Mouse (Mus musculus): ENCODE measurements around the gene Krtap3-1.
"Not testable (repeated sequence)": the region's sequence is repeated elsewhere in the genome, so short reads cannot be mapped to it uniquely, and the experiment has no call there.

The Krtap3-1 gene

DNA sequence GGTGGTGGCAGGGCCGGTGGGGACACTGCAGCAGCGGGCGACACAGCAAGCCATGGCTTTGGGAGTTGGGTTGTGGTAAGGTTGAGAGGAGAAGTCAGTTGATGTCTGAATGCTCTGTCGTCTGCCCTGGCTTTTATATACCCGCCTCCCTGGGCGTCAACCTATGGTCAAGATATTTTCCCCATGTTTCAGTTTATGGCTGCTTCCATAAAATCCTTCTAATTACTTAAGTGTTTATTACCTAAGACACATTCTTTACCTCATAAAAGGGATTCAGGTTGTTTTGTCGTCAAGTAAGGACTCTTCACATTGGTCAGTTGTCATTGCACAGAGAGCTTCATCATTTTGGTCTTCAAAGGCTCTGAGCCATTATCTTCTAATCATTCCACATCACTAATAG is at the start of gene Krtap3-1:
Gene Krtap3-1, minus strand, starts transcription at position 101 of the 400 bp plus-strand sequence.
- DNase-seq (ENCODE audit: low read depth) = no peak

GRCm38 (mm10) chr11:99614796-99615363 is 48.5 kb upstream of the Krtap3-1 start, which contains the start of gene Krtap2-4:
Gene Krtap2-4, minus strand, starts transcription at chr11:99614846.
- DNase-seq (ENCODE audit: low read depth) = no peak

GRCm38 (mm10) chr11:99610089-99610488 is 43.7 kb upstream of the Krtap3-1 start, which contains the start of gene Gm11937:
Gene Gm11937, minus strand, starts transcription at chr11:99610189.
- DNase-seq (ENCODE audit: low read depth) = not testable (repeated sequence)

GRCm38 (mm10) chr11:99609126-99609525 is 42.7 kb upstream of the Krtap3-1 start:
- no peak for DNase-seq (ENCODE audit: low read depth)

- DNase-seq (ENCODE audit: low read depth) = not testable (repeated sequence)
Observed at GRCm38 (mm10) chr11:99603208-99603607, 36.8 kb upstream of the Krtap3-1 start, which contains the start of gene Gm11938. Gene Gm11938, minus strand, starts transcription at chr11:99603308.

DNA sequence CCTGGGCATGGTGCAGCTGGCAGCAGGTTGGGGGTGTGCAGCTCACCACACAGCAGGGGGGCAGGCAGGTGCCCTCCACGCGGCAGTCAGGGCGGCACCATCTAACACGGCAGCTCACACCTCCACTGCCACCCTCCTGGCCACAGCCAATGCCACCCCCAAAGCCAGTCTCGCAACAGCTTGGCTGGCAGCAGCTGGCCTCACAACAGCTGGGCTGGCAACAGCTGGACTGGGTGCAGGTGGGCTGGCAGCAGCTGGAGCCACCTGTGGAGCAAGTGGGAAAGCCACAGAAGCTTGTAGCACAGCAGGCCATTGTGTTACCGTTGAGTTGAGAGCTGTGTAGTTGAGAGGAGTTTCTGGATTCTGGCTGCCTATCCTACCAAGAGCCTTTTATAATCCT is 31.3 kb upstream of the Krtap3-1 start, which contains the start of gene Krtap9-3:
Gene Krtap9-3, minus strand, starts transcription at position 364 of the 400 bp plus-strand sequence.
- DNase-seq (ENCODE audit: low read depth) = not testable (repeated sequence)

DNA sequence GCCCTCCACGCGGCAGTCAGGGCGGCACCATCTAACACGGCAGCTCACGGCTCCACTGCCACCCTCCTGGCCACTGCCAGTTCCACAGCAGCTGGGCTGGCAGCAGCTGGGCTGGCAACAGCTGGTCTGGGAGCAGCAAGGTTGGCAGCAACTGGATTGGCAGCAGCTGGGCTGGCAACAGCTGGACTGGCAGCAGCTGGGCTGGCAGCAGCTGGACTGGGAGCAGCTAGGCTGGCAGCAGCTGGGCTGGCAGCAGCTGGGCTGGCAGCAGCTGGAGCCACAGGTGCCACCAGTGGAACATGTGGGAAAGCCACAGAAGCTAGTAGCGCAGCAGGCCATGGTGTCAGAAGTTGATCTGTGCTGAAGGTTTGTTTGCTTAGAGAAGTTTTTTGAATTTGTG is 24.6 kb upstream of the Krtap3-1 start, which contains the start of gene Krtap1-3:
Gene Krtap1-3, minus strand, starts transcription at position 359 of the 400 bp plus-strand sequence.
- no peak for DNase-seq (ENCODE audit: low read depth)

DNA sequence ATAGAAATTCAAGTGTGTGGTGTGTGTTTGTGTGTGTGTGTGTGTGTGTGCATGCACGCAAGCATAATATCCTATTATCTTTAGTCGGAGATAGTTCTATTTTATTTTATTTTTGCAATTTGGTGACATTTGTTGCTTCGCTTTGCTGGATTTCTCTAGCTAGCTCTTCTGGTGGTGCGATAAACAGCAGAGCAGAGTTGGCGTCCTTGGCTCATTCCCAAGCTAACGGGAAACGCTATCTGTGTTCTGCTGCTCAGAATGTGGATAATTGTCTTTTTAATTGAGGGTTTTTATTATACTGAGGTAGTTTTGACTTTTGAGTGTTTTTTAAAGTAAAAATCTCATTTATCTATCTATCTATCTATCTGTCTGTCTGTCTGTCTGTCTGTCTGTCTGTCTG is 18.7 kb upstream of the Krtap3-1 start:
- DNase-seq (ENCODE audit: low read depth) = no peak

DNA sequence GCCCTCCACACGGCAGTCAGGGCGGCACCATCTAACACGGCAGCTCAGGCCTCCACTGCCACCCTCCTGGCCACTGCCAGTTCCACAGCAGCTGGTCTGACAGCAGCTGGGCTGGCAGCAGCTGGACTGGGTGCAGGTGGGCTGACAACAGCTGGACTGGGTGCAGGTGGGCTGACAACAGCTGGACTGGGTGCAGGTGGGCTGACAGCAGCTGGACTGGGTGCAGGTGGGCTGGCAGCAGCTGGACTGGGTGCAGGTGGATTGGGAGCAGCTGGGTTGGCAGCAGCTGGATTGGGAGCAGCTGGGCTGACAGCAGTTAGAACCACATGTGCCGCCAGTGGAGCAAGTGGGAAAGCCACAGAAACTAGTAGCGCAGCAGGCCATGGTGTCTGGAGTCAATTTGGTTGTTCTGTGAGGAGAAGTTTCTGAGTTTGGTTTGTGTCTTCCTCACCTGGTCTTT is 16.8 kb upstream of the Krtap3-1 start, which contains the start of gene Krtap1-4:
Gene Krtap1-4, minus strand, starts transcription at position 410 of the 460 bp plus-strand sequence.
- DNase-seq (ENCODE audit: low read depth) = no peak

DNA sequence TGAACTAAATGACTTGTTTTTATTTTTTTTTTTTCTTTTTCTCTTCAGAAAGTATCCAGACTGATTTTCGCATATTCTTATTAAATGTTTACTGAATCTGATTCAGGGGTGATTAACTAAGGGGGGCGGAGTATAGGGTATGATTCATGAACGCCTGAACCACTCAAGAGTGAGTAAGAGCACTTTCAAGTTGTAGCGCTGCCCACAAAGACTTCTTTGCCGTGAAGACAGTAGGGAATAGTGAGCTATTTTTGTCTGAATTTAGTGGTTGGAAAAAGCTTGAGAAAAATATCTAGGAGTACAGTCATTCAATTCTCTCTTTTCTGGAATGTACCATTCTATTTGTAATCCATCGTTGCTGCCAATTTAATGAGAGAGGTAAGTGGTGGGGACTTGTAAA is 15.1 kb upstream of the Krtap3-1 start:
- DNase-seq (ENCODE audit: low read depth) = peak; percentile 2

- no peak for DNase-seq (ENCODE audit: low read depth)
Observed at GRCm38 (mm10) chr11:99581051-99581450, 14.6 kb upstream of the Krtap3-1 start.

- no peak for DNase-seq (ENCODE audit: low read depth)
Observed at GRCm38 (mm10) chr11:99580636-99581035, 14.2 kb upstream of the Krtap3-1 start, which contains the start of gene Krtap1-5. Gene Krtap1-5, minus strand, starts transcription at chr11:99581016.

DNA sequence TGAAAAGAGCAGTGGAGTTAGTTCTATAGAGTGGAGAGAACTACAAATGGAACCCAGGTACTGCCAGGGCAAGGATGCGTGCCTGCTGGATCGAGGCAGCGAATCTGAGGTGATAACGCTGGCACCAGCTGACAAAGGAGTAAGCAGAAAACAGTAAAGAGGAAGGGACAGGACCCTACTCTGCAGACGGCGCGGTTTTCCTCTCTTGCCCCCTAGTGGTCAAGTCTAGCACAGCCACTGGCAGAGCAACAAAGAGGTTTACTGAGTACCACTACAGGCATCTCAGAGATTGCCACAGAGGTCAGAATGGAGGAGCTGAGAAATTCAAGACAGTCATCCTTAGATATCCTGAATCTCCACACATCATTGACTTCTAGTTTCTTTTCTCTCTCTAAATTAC is 7.7 kb upstream of the Krtap3-1 start:
- DNase-seq (ENCODE audit: low read depth) = peak; percentile 61

DNA sequence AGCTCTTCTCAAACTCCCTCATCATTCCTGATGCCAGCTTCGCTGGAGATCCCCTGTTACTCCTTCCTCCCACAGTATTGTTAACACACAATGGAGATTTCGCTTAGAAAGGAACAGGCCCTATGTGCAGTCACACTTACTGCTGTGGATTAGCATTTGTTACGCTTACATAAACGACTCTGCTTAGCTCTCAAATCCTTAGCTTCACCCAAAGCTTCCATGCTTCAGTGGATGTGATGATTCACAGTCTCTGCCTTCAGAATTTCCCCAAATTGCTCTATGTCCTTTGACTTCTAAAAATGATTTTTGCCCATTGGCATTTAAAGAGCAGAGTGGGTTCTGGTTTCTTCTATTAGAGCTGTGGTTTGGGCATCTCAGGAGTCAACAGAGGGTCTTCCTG is 6.7 kb upstream of the Krtap3-1 start:
- DNase-seq (ENCODE audit: low read depth) = no peak

DNA sequence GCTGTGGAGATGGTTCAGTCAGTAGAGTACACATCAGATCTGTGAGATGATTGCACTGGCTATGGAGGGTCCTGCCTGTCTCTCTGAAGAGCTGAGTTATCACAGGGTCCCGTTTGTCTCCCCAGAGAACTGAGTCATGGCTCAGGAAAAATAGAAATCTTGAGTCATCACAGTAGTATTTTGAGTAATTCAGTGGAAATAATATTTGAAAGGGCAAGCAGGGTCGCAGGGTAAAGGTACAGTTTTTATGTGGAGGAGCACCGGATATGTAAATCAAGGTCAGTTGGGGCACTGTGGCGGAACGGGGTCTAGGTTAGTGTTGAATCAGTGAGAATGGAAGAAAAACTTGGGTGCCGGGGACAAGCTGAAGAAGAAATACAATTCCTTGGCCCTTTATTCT is 3.9 kb downstream of the Krtap3-1 start:
- DNase-seq (ENCODE audit: low read depth) = no peak

- no peak for DNase-seq (ENCODE audit: low read depth)
Observed at GRCm38 (mm10) chr11:99559366-99559765, 7.1 kb downstream of the Krtap3-1 start, which contains the start of gene Gm11939. Gene Gm11939, minus strand, starts transcription at chr11:99559466.

- no peak for DNase-seq (ENCODE audit: low read depth)
Observed at GRCm38 (mm10) chr11:99557976-99558745, 8.3 kb downstream of the Krtap3-1 start.

GRCm38 (mm10) chr11:99556753-99557152 is 9.7 kb downstream of the Krtap3-1 start, which contains the start of gene Krtap3-2:
Gene Krtap3-2, minus strand, starts transcription at chr11:99556853.
- no peak for DNase-seq (ENCODE audit: low read depth)

GRCm38 (mm10) chr11:99556195-99556594 is 10.2 kb downstream of the Krtap3-1 start:
- no peak for DNase-seq (ENCODE audit: low read depth)

GRCm38 (mm10) chr11:99550765-99551164 is 15.7 kb downstream of the Krtap3-1 start, which contains the start of gene Krtap3-3:
Gene Krtap3-3, minus strand, starts transcription at chr11:99550865.
- DNase-seq (ENCODE audit: low read depth) = no peak

DNA sequence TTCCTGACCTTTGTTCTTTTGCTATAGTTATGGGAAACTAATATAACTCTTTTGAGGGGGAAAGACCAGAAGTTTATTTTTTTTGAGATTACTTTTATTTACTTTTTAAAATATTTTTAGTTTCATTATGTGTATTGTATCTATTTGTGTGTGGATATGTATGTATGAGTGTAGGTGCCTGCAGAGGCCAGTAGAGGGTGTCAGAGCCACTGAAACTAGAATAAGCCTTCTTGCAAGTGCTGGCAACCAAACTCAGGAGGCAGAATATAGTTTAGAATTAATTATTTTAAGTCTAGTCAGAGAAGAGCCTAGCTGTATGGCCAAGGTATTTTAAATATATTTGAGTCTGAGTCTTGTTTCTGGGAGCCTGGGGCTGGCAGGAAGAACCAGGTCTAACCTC is 18.5 kb downstream of the Krtap3-1 start:
- DNase-seq (ENCODE audit: low read depth) = peak; percentile 12

- no peak for DNase-seq (ENCODE audit: low read depth)
Observed at GRCm38 (mm10) chr11:99539721-99540120, 26.7 kb downstream of the Krtap3-1 start.

All from 416B (cell line).